Mouse (Mus musculus) heart, embryonic 15.5 days (tissue): Measurements from ENCODE around the gene Gpr135. TPM values are rescaled to one million over a fixed set of nuclear protein-coding genes. Genes with fewer than 3 reads are reported as not detected.

Experiments used
- ATAC-seq: fragments of 200-750 bp; cut with Nextera tagmentation; replicated peaks from 2 replicates; pipeline ENCODE4 v1.8.0; 2017; ENCODE audit warnings: low read depth, moderate TSS enrichment; ENCODE audit not compliant: insufficient number of reproducible peaks, insufficient read depth, low FRiP score
- H3K27ac ChIP-seq: fragments of 300-500 bp; sonication (generic); 2 replicates; pipeline ENCODE4 v1.5.1; 2015; ENCODE audit warnings: mild to moderate bottlenecking, inconsistent platforms
- H3K27me3 ChIP-seq: fragments of 300-500 bp; sonication (generic); 2 replicates; pipeline ENCODE4 v1.6.1; 2015; ENCODE audit warnings: inconsistent platforms
- H3K36me3 ChIP-seq: fragments of 300-500 bp; sonication (generic); 2 replicates; pipeline ENCODE4 v1.6.1; 2015; ENCODE audit warnings: mild to moderate bottlenecking, inconsistent platforms
- H3K4me1 ChIP-seq: fragments of 300-500 bp; sonication (generic); replicated peaks from 2 replicates; pipeline ENCODE4 v1.6.1; 2015; ENCODE audit warnings: inconsistent platforms
- H3K4me2 ChIP-seq: fragments of 300-500 bp; sonication (generic); 2 replicates; pipeline ENCODE4 v1.6.1; 2015; ENCODE audit warnings: inconsistent platforms, mild to moderate bottlenecking, moderate library complexity
- H3K4me3 ChIP-seq: fragments of 300-500 bp; sonication (generic); 2 replicates; pipeline ENCODE4 v1.5.1; 2015; ENCODE audit warnings: mild to moderate bottlenecking, inconsistent platforms
- H3K9ac ChIP-seq: fragments of 300-500 bp; sonication (generic); 2 replicates; pipeline ENCODE4 v1.6.1; 2015; ENCODE audit warnings: mild to moderate bottlenecking, inconsistent platforms
- H3K9me3 ChIP-seq: fragments of 300-500 bp; sonication (generic); replicated peaks from 2 replicates; pipeline ENCODE4 v1.6.1; 2016; ENCODE audit warnings: inconsistent platforms
- WGBS: fragments of 180-500 bp; shearing (Covaris S2); methylation state at CpG from one replicate; pipeline ENCODE4 v1.1.7; 2015; ENCODE audit warnings: mixed read lengths; 5-methylcytosine and 5-hydroxymethylcytosine counted together
- polyA plus RNA-seq: library from polyadenylated mRNA; unstranded; fragments of >200 nt; fragmentation: Nextera tagmentation; extraction: Ambion mirVana; gene quantifications from 2 replicates; pipeline ENCODE4 v1.2.1, GENCODE M21; 2015

The Gpr135 gene
- polyA plus RNA-seq = 0.48 and 0.60 TPM in 2 replicates

DNA sequence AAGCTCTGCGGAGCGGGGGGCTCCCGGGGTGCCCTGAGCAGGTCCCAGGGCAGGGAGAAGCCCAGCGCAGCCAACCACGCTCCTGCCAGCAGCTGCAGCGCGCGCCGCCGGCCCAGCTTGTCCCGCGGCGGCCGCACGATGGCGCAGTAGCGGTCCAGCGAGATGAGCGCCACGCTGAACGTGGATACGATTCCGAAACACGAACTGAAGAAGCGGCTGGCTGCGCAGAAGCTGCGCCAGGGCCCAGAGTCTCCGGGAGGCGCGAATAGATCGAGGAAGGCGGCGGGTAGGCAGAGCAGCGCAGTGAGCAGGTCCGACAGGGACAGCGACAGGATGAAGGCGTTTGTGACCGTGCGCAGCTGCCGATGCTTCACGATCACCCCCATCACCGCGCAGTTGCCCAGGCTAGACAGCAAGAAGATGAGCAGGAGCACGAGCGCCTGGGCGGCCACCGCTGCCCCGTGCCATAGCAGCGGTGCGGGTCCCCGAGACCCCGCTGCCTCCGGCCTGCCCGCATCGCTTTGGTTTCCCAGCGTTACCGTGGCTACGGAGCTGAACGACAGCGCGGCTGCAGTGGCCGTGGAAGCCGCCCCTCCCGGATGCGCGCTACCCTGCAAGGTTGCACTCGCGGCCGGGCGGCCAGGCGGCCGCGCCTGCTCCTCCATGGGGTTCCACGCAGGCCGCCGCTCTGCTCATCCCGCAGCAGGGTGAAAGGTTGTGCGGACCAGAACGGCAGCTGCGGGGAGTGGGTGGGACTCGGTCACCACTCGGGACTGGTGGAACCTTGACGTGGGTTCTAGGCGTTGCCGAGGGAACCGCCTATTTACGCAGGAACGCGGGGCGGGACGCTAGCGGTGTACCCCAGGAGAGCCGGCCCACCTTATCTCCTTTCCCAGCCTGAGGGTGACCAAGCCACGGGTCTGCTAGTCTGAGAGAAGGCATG, at the start of gene Gpr135:
Gene Gpr135, minus strand, starts transcription at position 799 of the 943 bp plus-strand sequence.
- peak within 1 kb of the TSS; percentile 97 for H3K4me2 ChIP-seq
- H3K9ac ChIP-seq = peak within 1 kb of the TSS; percentile 55
- H3K36me3 ChIP-seq = peaks cover 13% of the 10 kb centered on the region; the same call in 1 of the 2 replicates
- peak within 1 kb of the TSS; percentile 70 for H3K4me3 ChIP-seq
- H3K27me3 ChIP-seq = peaks cover 34% of the 10 kb centered on the region
- under 1% methylated on average over 94 of the region's 94 CpGs for WGBS
- no peaks in the 10 kb centered on the region for H3K9me3 ChIP-seq
- no peak within 1 kb of the TSS for H3K27ac ChIP-seq
- peak; percentile 91 for ATAC-seq
- peaks cover 16% of the 10 kb centered on the region for H3K4me1 ChIP-seq

DNA sequence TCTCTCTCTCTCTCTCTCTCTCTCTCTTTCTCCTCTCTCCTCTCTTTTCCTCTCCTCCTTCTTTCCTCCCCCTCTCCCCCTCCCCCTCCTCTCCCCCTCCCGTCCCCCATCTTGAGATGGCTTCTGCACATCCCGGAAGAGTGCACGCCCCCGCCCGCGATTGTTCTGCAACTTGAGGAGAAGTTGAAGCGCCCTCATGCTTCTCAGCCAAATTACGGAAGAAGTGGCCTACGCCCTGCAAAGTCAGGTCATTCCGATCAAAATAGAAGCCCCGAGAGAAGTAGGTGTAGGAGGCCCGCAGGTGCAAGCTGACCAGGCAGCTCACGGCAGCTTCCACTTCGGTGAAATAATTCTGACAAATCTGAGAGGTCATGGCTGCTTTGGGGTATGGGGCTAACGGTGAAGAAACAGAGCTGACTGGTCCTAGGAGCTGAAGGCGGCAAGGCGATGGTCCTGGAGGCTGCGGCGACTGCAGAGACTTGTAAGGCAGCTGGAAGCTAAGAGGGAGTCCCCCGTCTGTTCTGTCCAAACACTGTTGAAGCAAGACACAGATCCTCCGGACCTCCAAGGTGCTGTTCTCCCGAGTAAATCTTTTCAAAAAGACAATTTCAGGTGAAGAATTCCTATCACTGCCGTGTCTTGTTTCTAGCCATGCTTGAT, 44.9 kb upstream of the Gpr135 start:
- WGBS = 70% methylated on average over 22 of the region's 23 CpGs

DNA sequence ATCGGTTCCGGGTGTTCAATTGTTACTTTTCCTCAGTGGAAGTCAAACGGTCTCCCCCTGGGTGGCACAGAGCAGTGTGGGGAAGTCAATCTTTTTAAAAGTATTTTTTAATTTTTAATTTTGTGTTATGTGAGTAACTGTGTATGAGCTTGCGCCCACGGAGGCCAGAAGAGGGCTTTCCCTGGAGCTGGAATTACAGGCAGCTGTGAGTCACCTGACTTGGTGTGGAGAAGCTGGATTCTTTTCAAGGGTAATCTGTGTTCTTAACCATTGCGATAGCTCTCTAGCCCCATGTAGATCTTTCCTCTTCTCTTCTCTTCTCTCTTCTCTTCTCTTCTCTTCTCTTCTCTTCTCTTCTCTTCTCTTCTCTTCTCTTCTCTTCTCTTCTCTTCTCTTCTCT, 44.2 kb upstream of the Gpr135 start:
- Histone ChIP-seq H3K27me3 (no peaks in the 10 kb centered on the region), H3K27ac (no peak overlapping the region), H3K4me3 (no peak overlapping the region), H3K36me3 (no peaks in the 10 kb centered on the region), H3K9me3 (no peaks in the 10 kb centered on the region), H3K4me2 (no peak overlapping the region), H3K9ac (no peak overlapping the region), H3K4me1 (no peaks in the 10 kb centered on the region)
- no peak for ATAC-seq
- 62% methylated on average over 6 of the region's 6 CpGs for WGBS

More for the DNA sequence above, 44.9 kb upstream of the Gpr135 start:
- ATAC-seq = no peak
- Histone ChIP-seq H3K4me2 (no peak overlapping the region), H3K4me1 (no peaks in the 10 kb centered on the region), H3K9me3 (no peaks in the 10 kb centered on the region), H3K27me3 (no peaks in the 10 kb centered on the region), H3K9ac (no peak overlapping the region), H3K27ac (no peak overlapping the region), H3K36me3 (no peaks in the 10 kb centered on the region), H3K4me3 (no peak overlapping the region)

DNA sequence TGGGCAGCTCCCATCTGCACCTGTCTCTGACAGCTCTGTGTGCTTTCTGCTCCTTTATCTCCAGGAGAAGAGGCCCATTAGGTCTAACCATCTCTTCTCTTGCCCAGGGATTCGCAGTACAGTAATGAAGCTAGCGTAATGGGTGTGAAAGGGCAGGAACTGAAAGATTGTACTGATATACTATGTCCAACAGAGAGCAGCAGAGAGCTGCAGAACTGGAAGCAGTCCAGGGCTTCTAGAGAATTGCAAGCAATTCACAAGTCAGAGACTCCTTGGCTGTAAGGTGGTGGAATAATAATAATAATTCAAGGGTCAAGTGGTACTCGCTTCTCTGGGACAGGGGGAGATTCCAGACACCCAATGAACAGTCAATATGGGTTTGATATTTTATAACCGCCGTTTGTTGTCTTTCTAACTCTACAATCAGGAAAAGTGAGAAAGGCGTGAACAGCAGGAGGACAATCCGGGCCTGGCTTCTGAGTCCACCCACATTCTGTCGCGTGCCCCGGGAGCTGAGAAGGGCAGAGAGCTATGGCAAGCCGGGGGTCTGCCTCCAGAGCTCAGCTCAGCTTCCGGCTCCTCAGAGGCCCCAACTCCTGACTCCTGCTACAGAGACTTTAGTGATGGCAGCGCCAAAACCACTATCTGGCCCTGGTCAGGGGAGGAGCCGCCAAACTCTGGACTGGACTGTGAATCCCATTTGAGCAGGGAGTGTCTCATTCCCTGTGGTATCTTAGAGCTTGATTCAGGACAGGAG, 33.8 kb upstream of the Gpr135 start:
- H3K9me3 ChIP-seq = no peaks in the 10 kb centered on the region

DNA sequence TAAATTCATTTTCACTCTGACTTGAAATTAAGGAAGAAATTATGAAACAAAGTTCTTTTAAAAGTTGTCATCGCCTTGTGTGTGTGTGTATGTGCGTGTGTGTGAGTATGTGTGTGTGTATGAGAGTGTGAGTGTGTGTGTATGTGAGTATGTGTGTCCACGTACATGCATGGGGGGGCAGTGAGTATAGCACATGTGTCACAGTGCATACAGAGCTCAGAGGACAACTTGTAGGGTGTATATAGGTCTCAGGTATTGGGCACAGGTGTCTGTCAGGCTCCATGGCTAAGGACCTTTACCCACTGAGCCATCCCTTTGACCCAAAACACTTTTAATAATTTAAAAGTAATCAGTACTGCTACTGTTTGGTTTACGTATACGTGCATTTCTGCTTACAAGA, 33.1 kb upstream of the Gpr135 start:
- H3K27ac ChIP-seq = no peak overlapping the region
- peaks cover 23% of the 10 kb centered on the region for H3K36me3 ChIP-seq
- H3K9me3 ChIP-seq = no peaks in the 10 kb centered on the region
- ATAC-seq = no peak
- H3K27me3 ChIP-seq = no peaks in the 10 kb centered on the region
- H3K4me1 ChIP-seq = no peaks in the 10 kb centered on the region
- 74% methylated on average over 5 of the region's 5 CpGs for WGBS
- H3K4me3 ChIP-seq = no peak overlapping the region
- H3K4me2 ChIP-seq = no peak overlapping the region
- H3K9ac ChIP-seq = no peak overlapping the region

More for the DNA sequence above, 33.8 kb upstream of the Gpr135 start:
- H3K36me3 ChIP-seq = peaks cover 18% of the 10 kb centered on the region
- no peak overlapping the region for H3K27ac ChIP-seq
- WGBS = 18% methylated on average over 14 of the region's 14 CpGs
- no peak for ATAC-seq
- peak overlapping the region; percentile 44 for H3K4me2 ChIP-seq
- no peak overlapping the region for H3K9ac ChIP-seq
- H3K27me3 ChIP-seq = no peaks in the 10 kb centered on the region
- H3K4me1 ChIP-seq = no peaks in the 10 kb centered on the region
- H3K4me3 ChIP-seq = no peak overlapping the region

GRCm38 (mm10) chr12:72102776-72103175, 31.9 kb upstream of the Gpr135 start:
- H3K9ac ChIP-seq = no peak overlapping the region
- no peaks in the 10 kb centered on the region for H3K27me3 ChIP-seq
- H3K4me1 ChIP-seq = no peaks in the 10 kb centered on the region
- H3K4me2 ChIP-seq = no peak overlapping the region
- no peak overlapping the region for H3K4me3 ChIP-seq
- H3K9me3 ChIP-seq = no peaks in the 10 kb centered on the region
- no peak overlapping the region for H3K27ac ChIP-seq
- H3K36me3 ChIP-seq = peaks cover 26% of the 10 kb centered on the region
- ATAC-seq = no peak
- WGBS = 79% methylated on average over 6 of the region's 6 CpGs

DNA sequence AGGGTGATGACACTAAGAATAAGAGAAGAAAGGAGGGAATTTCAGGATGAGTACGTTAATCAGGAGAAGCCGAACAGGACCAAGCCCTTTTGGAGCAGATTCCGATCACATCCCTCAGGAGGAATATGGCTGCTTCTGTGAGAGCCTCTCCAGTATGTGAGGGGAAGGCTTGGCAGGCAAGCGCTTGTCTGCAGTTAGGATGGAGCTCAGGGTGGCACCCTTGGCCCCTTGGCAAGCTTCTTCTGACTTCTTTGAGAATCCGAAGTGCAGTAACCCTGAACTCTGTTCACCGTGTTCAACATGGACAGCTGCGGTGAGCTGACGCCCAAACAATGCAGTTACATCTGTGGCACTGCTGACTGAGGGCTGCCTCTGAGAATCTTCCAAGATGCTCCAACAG, 26.0 kb upstream of the Gpr135 start:
- H3K36me3 ChIP-seq = peaks cover 72% of the 10 kb centered on the region
- no peak overlapping the region for H3K4me2 ChIP-seq
- no peak overlapping the region for H3K4me3 ChIP-seq
- no peaks in the 10 kb centered on the region for H3K9me3 ChIP-seq
- 91% methylated on average over 8 of the region's 8 CpGs for WGBS
- H3K27ac ChIP-seq = no peak overlapping the region
- no peaks in the 10 kb centered on the region for H3K27me3 ChIP-seq
- H3K4me1 ChIP-seq = no peaks in the 10 kb centered on the region
- no peak for ATAC-seq
- H3K9ac ChIP-seq = no peak overlapping the region

- no peaks in the 10 kb centered on the region for H3K27me3 ChIP-seq
- H3K27ac ChIP-seq = no peak overlapping the region
- peaks cover 13% of the 10 kb centered on the region for H3K4me1 ChIP-seq
- H3K4me3 ChIP-seq = no peak overlapping the region
- WGBS = 94% methylated on average over 4 of the region's 4 CpGs
- H3K9ac ChIP-seq = no peak overlapping the region
- ATAC-seq = no peak
- peaks cover 32% of the 10 kb centered on the region for H3K36me3 ChIP-seq
- no peak overlapping the region for H3K4me2 ChIP-seq
- no peaks in the 10 kb centered on the region for H3K9me3 ChIP-seq
Measured at GRCm38 (mm10) chr12:72089802-72090201, 18.9 kb upstream of the Gpr135 start.

DNA sequence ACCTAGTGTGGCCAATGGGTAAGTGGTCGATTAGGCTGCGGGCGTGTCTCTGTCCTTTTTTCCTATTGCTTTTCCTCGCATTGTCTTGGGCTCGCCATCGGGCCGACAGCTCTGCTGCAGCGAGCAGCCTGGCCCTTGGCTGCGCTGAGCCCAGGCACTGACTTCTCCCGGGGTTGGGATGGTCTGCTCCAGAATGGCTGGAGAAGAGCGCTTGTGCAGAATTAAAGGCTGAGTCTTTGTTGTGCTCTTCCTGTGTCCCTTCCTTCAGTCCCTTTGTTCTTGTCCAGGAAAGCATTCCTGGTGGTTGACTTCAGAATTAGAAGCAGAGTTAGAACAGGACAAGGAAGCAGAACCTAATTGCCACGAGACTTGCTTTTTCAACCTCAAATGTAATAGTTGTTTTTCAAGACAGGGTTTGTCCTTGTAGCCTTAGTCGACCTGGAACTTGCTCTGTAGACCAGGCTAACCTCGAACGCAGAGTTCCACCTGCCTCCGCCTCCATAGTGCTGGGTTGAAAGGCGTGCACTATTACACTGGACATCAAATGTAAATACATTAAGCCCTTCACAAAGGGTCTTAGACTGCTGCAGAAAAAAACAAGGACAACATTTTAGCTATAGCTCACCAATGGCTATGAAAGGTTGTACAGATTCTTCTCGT, 15.4 kb upstream of the Gpr135 start:
- no peaks in the 10 kb centered on the region for H3K27me3 ChIP-seq
- 1% methylated on average over 18 of the region's 18 CpGs for WGBS
- no peaks in the 10 kb centered on the region for H3K9me3 ChIP-seq
- no peak; the same call in 1 of the 2 replicates for ATAC-seq
- H3K4me2 ChIP-seq = peak overlapping the region; percentile 84
- peak overlapping the region; percentile 79 for H3K9ac ChIP-seq
- peak overlapping the region; percentile 97 for H3K27ac ChIP-seq
- H3K36me3 ChIP-seq = peaks cover 10% of the 10 kb centered on the region; the same call in 1 of the 2 replicates
- peaks cover 28% of the 10 kb centered on the region for H3K4me1 ChIP-seq
- H3K4me3 ChIP-seq = peak overlapping the region; percentile 77

DNA sequence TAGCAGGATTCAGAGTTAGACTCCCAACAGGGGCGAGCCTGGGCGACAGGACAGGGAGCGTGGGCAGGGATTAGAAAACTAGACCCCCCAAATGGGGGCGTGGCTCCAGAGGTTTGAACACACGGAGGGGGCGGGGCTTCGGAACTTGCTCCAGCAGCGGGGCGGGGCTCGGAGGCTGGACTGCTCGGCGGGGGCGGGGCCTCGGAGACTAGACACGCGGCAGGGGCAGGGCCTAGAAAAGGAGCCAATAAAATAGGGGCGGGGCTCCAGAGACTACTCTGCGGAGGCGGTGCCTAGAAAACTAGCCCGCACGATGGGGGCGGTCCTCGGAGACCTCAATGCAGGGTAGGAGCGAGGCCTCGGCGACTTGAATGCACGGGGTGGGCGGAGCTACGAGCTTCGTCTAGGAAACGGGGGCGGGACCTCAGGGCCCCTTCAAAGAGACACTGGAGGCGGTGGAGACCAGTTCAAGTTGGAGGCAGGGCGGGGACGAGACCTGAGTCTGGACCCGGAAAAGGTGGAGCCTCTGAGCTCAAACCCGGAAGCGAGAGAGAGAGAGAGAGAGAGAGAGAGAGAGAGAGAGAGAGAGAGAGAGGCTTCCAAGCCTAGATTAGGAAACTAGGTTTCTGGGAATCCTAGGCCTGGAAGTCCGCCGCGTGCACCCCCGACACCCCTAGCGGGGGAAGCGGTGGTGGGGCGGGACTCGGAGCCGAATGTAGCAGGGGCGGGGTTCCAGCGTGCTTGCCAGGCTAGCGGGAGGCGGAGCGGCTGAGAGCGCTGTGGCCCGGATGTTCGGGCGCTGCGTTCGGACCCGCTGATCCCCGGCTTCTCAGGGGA, 14.6 kb upstream of the Gpr135 start, which contains the start of the genes L3hypdh and Jkamp:
Gene L3hypdh, minus strand, starts transcription at position 111 of the 837 bp plus-strand sequence.
Gene Jkamp, plus strand, starts transcription at position 261 of the 837 bp plus-strand sequence.
- WGBS = under 1% methylated on average over 57 of the region's 60 CpGs
- Histone ChIP-seq H3K36me3 (peaks cover 7% of the 10 kb centered on the region; the same call in 1 of the 2 replicates), H3K27me3 (no peaks in the 10 kb centered on the region), H3K4me3 (peak within 1 kb of the TSS; percentile 77), H3K4me2 (peak within 1 kb of the TSS; percentile 84), H3K4me1 (peaks cover 28% of the 10 kb centered on the region), H3K27ac (peak within 1 kb of the TSS; percentile 97), H3K9ac (peak within 1 kb of the TSS; percentile 79), H3K9me3 (no peaks in the 10 kb centered on the region)
- ATAC-seq = peak; percentile 96
